Mouse (Mus musculus) intestine, postnatal 0 days (tissue): Measurements from ENCODE around the gene Kcnc4. TPM values are rescaled to one million over a fixed set of nuclear protein-coding genes. Genes with fewer than 3 reads are reported as not detected.

Experiments used
- ATAC-seq: fragments of 200-750 bp; cut with Nextera tagmentation; 2 replicates; pipeline ENCODE4 v1.8.0; 2017; ENCODE audit warnings: mild to moderate bottlenecking, moderate TSS enrichment, moderate library complexity
- H3K27ac ChIP-seq: fragments of 300-500 bp; sonication (generic); 2 replicates; pipeline ENCODE4 v1.5.1; 2014; ENCODE audit warnings: mild to moderate bottlenecking, low read depth, low read length, moderate library complexity
- H3K27me3 ChIP-seq: fragments of 300-500 bp; sonication (generic); replicated peaks from 2 replicates; pipeline ENCODE4 v1.6.1; 2014; ENCODE audit warnings: low read length, mixed read lengths; ENCODE audit not compliant: control insufficient read depth, insufficient read depth
- H3K36me3 ChIP-seq: fragments of 300-500 bp; sonication (generic); 2 replicates; pipeline ENCODE4 v1.6.1; 2014; ENCODE audit warnings: mild to moderate bottlenecking, moderate library complexity; ENCODE audit not compliant: control insufficient read depth, insufficient read depth
- H3K4me1 ChIP-seq: fragments of 300-500 bp; sonication (generic); replicated peaks from 2 replicates; pipeline ENCODE4 v1.6.1; 2014; ENCODE audit warnings: antibody characterized with exemption, low read length, mixed read lengths; ENCODE audit not compliant: control insufficient read depth, insufficient read depth
- H3K4me2 ChIP-seq: fragments of 300-500 bp; sonication (generic); replicated peaks from 2 replicates; pipeline ENCODE4 v1.6.1; 2014; ENCODE audit warnings: low read depth, mild to moderate bottlenecking, moderate library complexity
- H3K4me3 ChIP-seq: fragments of 300-500 bp; sonication (generic); 2 replicates; pipeline ENCODE4 v1.5.1; 2014; ENCODE audit warnings: low read depth, low read length
- H3K9ac ChIP-seq: fragments of 300-500 bp; sonication (generic); 2 replicates; pipeline ENCODE4 v1.6.1; 2014; ENCODE audit warnings: mild to moderate bottlenecking, low read depth, low read length
- H3K9me3 ChIP-seq: fragments of 300-500 bp; sonication (generic); 2 replicates; pipeline ENCODE4 v1.6.1; 2016; ENCODE audit warnings: mixed run types; ENCODE audit not compliant: control insufficient read depth
- CTCF ChIP-seq: sonication (generic); IDR thresholded peaks from 2 replicates; pipeline ENCODE4 v1.5.1; 2016; ENCODE audit warnings: low read depth, mild to moderate bottlenecking, control low read depth, antibody characterized with exemption, moderate library complexity
- WGBS: fragments of 180-500 bp; shearing (Covaris S2); extraction: QIAGEN DNeasy Blood & Tissue Kit; methylation state at CpG from one replicate; pipeline ENCODE4 v1.1.7; 2014; 5-methylcytosine and 5-hydroxymethylcytosine counted together
- polyA plus RNA-seq: library from polyadenylated mRNA; unstranded; fragments of >200 nt; fragmentation: Nextera tagmentation; extraction: Ambion mirVana; gene quantifications from 2 replicates; pipeline ENCODE4 v1.2.1, GENCODE M21; 2015

Gene Kcnc4
- polyA plus RNA-seq, result 0.07 TPM in 2 replicates

- Histone ChIP-seq H3K27ac (no peak within 1 kb of the TSS), H3K27me3 (peaks cover 74% of the 10 kb centered on the region)
- no peak for ATAC-seq
Observed at GRCm38 (mm10) chr3:107459196-107459772, at the start of gene Kcnc4. Gene Kcnc4 (minus strand): TSS chr3:107459552.

GRCm38 (mm10) chr3:107508696-107509095 is 49.3 kb upstream of the Kcnc4 start:
- Histone ChIP-seq H3K4me2 (no peak overlapping the region), H3K4me1 (no peaks in the 10 kb centered on the region), H3K36me3 (no peaks in the 10 kb centered on the region), H3K4me3 (no peak overlapping the region), H3K27me3 (no peaks in the 10 kb centered on the region), H3K9ac (no peak overlapping the region), H3K27ac (no peak overlapping the region), H3K9me3 (no peaks in the 10 kb centered on the region)
- 59% methylated on average over 8 of the region's 8 CpGs for WGBS
- no peak for ATAC-seq
- TF ChIP-seq CTCF, result no peak

More at GRCm38 (mm10) chr3:107459196-107459772, at the start of gene Kcnc4:
- peak within 1 kb of the TSS; percentile 38 for H3K4me3 ChIP-seq
- under 1% methylated on average over 65 of the region's 68 CpGs for WGBS
- H3K4me2 ChIP-seq, result peak within 1 kb of the TSS; percentile 64
- H3K4me1 ChIP-seq, result no peaks in the 10 kb centered on the region
- no peaks in the 10 kb centered on the region for H3K36me3 ChIP-seq
- TF ChIP-seq CTCF, result no peak
- H3K9me3 ChIP-seq, result no peaks in the 10 kb centered on the region
- H3K9ac ChIP-seq, result no peak within 1 kb of the TSS

GRCm38 (mm10) chr3:107507966-107508365 is 48.6 kb upstream of the Kcnc4 start:
- ATAC-seq, result no peak
- TF ChIP-seq CTCF, result no peak
- H3K4me3 ChIP-seq, result no peak overlapping the region
- H3K36me3 ChIP-seq, result no peaks in the 10 kb centered on the region
- H3K27me3 ChIP-seq, result no peaks in the 10 kb centered on the region
- no peak overlapping the region for H3K9ac ChIP-seq
- H3K4me2 ChIP-seq, result no peak overlapping the region
- no peaks in the 10 kb centered on the region for H3K4me1 ChIP-seq
- H3K27ac ChIP-seq, result no peak overlapping the region
- WGBS, result 80% methylated on average over 9 of the region's 9 CpGs
- no peaks in the 10 kb centered on the region for H3K9me3 ChIP-seq

DNA sequence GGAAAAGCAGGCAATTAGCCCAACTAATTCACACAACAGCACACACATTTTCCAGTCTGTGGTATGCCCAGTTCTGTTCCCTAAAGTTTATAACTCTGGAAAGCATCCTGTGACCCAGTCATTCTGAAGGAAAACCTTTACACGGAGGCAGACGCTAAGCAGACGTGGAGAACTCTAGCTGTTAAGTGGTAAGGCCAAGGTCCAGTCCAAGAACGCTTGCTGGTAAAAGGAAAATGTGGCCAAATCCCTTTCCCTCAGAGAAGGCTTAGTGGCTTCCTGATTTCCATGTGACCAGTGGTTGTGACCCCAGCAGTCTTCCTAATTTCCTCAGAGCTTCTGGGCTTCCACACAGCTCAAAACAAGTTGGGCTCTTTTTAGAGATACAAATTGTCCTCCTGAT is 47.2 kb upstream of the Kcnc4 start:
- Histone ChIP-seq H3K27me3 (no peaks in the 10 kb centered on the region), H3K9ac (no peak overlapping the region), H3K4me1 (no peaks in the 10 kb centered on the region), H3K4me2 (no peak overlapping the region), H3K9me3 (no peaks in the 10 kb centered on the region), H3K27ac (no peak overlapping the region), H3K36me3 (no peaks in the 10 kb centered on the region), H3K4me3 (no peak overlapping the region)
- no peak for TF ChIP-seq CTCF
- 38% methylated on average over 4 of the region's 4 CpGs for WGBS
- ATAC-seq, result no peak

GRCm38 (mm10) chr3:107505464-107506367 is 46.4 kb upstream of the Kcnc4 start:
- TF ChIP-seq CTCF, result no peak
- Histone ChIP-seq H3K4me1 (no peaks in the 10 kb centered on the region), H3K4me3 (no peak overlapping the region), H3K36me3 (no peaks in the 10 kb centered on the region), H3K9ac (no peak overlapping the region), H3K4me2 (no peak overlapping the region), H3K27ac (no peak overlapping the region), H3K27me3 (no peaks in the 10 kb centered on the region), H3K9me3 (no peaks in the 10 kb centered on the region)
- WGBS, result 63% methylated on average over 4 of the region's 4 CpGs
- no peak for ATAC-seq

DNA sequence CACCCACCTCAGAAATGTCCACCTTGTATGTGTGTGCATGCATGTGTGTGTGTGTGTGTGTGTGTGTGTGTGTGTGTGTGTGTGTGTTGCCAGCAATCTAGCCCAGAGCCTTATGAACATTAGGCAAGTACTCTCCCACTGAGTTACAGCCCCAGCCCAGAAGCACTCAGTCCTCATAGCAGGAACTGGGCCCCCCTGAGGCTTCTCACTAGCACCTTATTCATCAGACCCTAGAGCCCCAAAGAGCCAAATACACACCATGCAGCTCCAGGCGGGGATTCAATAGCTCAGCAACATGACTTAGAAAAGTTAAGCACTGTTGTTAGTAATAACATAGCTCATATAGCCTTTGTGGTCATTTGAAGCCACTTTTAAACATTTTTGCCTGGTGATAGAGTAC is 45.2 kb upstream of the Kcnc4 start:
- H3K4me2 ChIP-seq, result no peak overlapping the region
- ATAC-seq, result no peak
- H3K27ac ChIP-seq, result no peak overlapping the region
- 50% methylated on average over 1 of the region's 1 CpGs for WGBS
- H3K4me1 ChIP-seq, result no peaks in the 10 kb centered on the region
- H3K9ac ChIP-seq, result no peak overlapping the region
- no peaks in the 10 kb centered on the region for H3K27me3 ChIP-seq
- no peak for TF ChIP-seq CTCF
- no peaks in the 10 kb centered on the region for H3K9me3 ChIP-seq
- H3K4me3 ChIP-seq, result no peak overlapping the region
- no peaks in the 10 kb centered on the region for H3K36me3 ChIP-seq
